Mouse (Mus musculus): Measurements from ENCODE around the gene Crhr1.

DNA sequence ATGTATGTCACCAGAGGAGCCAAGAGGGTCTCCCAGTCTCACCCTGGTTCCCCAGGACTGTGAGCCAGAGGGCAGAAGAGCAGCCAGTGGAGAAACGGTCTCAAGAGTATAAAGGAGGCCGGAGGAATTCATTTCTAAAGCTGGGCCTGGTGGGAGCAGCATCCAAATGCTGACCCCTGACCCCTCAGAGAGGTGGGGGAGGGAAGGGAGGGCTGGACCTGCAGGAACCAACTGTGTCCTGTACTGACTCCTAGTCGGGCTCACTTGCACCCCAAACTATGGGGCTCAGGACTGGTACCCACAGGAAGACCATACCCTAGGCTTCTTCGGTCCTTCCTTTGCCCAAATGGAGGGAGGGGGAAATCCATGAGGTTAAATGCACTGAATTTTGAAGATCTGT lies 21.7 kb downstream of the Crhr1 start:
- TF ChIP-seq POLR2A (IDR thresholded peaks at IDR 0.05; ENCODE audit: low read depth, low read length) (no peak), CTCF (IDR thresholded peaks at IDR 0.05; ENCODE audit: extremely low read depth, insufficient read depth, insufficient read length, insufficient replicate concordance) (no peak)

Measured in spleen, adult 2 months (tissue).